ENCODE assay signal across 12 mouse cellular contexts in the genomic region with DNA sequence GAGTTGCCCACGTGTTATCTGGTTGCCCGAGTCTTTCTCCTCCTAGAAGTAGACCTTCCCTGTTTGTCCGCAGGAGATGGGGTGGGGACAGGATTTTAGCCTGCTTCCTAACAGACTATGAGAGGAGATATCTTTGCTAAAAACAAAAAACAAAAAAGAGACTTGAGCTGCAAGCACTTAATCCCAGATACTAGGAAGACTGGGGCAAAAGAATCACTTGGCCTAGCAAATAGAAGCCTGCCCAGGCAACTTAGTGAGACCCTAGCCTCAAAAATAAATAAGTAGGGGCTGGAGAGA. TPM values are rescaled to one million over a fixed set of nuclear protein-coding genes. Genes with fewer than 3 reads are reported as not detected.
DNase-seq lines count a peak whose midpoint lies in the region; ATAC-seq lines count a peak whose summit lies in the region.
"Had no signal": no experiment of that assay in that cellular context is flagged by ENCODE, and none has a peak within 500 bp of the region (broad histone marks: within the 10 kb centered on the region; RNA-seq: fewer than 3 reads in every experiment).

No protein-coding gene starts in this region.

- no peak for DNase-seq in hindbrain, embryonic 10.5 days (ENCODE audit: low spot score)
- DNase-seq in hindbrain, embryonic 11.5 days (ENCODE audit: low spot score): no peak
- DNase-seq in spleen, adult 18-20 months: no peak
- DNase-seq in adrenal gland, postnatal 4 days (ENCODE audit: low spot score in 2 of 2): no peak
- no peak for DNase-seq in gastrocnemius, postnatal 4 days (ENCODE audit: low spot score in 2 of 2)
- DNase-seq: adrenal gland, adult 2 months had no signal

- ATAC-seq in hindbrain, embryonic 16.5 days: no peak
- no peak for ATAC-seq in embryonic facial prominence, embryonic 12.5 days (ENCODE audit: insufficient number of reproducible peaks, insufficient read depth, low FRiP score, low TSS enrichment)
- no peak for ATAC-seq in hindbrain, embryonic 11.5 days (ENCODE audit: low FRiP score)
- no peak for ATAC-seq in midbrain, embryonic 13.5 days

- peaks cover 25% of the 10 kb centered on the region for H3K27me3 ChIP-seq in hindbrain, embryonic 10.5 days (ENCODE audit: insufficient read depth, poor library complexity, severe bottlenecking)
- H3K27me3 ChIP-seq in hindbrain, embryonic 16.5 days (replicated peaks; ENCODE audit: control insufficient read depth, insufficient read depth, low read length): no peaks in the 10 kb centered on the region
- no peaks in the 10 kb centered on the region for H3K27me3 ChIP-seq in embryonic facial prominence, embryonic 12.5 days
- H3K27me3 ChIP-seq in hindbrain, embryonic 11.5 days (ENCODE audit: control insufficient read depth, insufficient read depth, low read length): no peaks in the 10 kb centered on the region
- peaks cover 28% of the 10 kb centered on the region for H3K27me3 ChIP-seq in midbrain, embryonic 13.5 days

- H3K4me3 ChIP-seq in hindbrain, embryonic 10.5 days: peak overlapping the region; percentile 42; the same call in 1 of the 2 replicates
- H3K4me3 ChIP-seq in hindbrain, embryonic 16.5 days (ENCODE audit: low read length): no peak overlapping the region
- H3K4me3 ChIP-seq in embryonic facial prominence, embryonic 12.5 days: peak overlapping the region; percentile 36
- H3K4me3 ChIP-seq in hindbrain, embryonic 11.5 days (ENCODE audit: low read depth, low read length): no peak overlapping the region
- no peak overlapping the region for H3K4me3 ChIP-seq in midbrain, embryonic 13.5 days (replicated peaks)

- no peak overlapping the region for H3K4me2 ChIP-seq in hindbrain, embryonic 16.5 days (ENCODE audit: low read length)
- H3K4me2 ChIP-seq in embryonic facial prominence, embryonic 12.5 days (replicated peaks): peak overlapping the region; percentile 54
- H3K4me2 ChIP-seq in hindbrain, embryonic 11.5 days (replicated peaks; ENCODE audit: low read depth, low read length): no peak overlapping the region; the same call in 1 of the 2 replicates
- peak overlapping the region; percentile 43; the same call in 1 of the 2 replicates for H3K4me2 ChIP-seq in midbrain, embryonic 13.5 days (replicated peaks)

- no peaks in the 10 kb centered on the region for H3K9me3 ChIP-seq in hindbrain, embryonic 10.5 days
- H3K9me3 ChIP-seq in hindbrain, embryonic 16.5 days (ENCODE audit: control insufficient read depth, low read length): no peaks in the 10 kb centered on the region
- H3K9me3 ChIP-seq in embryonic facial prominence, embryonic 12.5 days: no peaks in the 10 kb centered on the region
- H3K9me3 ChIP-seq in hindbrain, embryonic 11.5 days (ENCODE audit: control insufficient read depth, low read length): no peaks in the 10 kb centered on the region
- H3K9me3 ChIP-seq in midbrain, embryonic 13.5 days: no peaks in the 10 kb centered on the region
- H3K9me3 ChIP-seq: megakaryocyte, embryonic 14.5 days had no signal

- H3K9ac ChIP-seq in hindbrain, embryonic 16.5 days (ENCODE audit: low read depth, low read length): no peak overlapping the region
- peak overlapping the region; percentile 70 for H3K9ac ChIP-seq in embryonic facial prominence, embryonic 12.5 days
- H3K9ac ChIP-seq in hindbrain, embryonic 11.5 days (ENCODE audit: low read depth, low read length): peak overlapping the region; percentile 56; the same call in 1 of the 2 replicates
- H3K9ac ChIP-seq in midbrain, embryonic 13.5 days (replicated peaks): 0 out of 2 replicates have a peak overlapping the region, but pooled peaks have one; percentile 46

- WGBS in hindbrain, embryonic 10.5 days: 16% methylated on average over 3 of the region's 3 CpGs
- WGBS in hindbrain, embryonic 16.5 days: 25% methylated on average over 3 of the region's 3 CpGs
- 26% methylated on average over 3 of the region's 3 CpGs for WGBS in embryonic facial prominence, embryonic 12.5 days
- WGBS in hindbrain, embryonic 11.5 days: 24% methylated on average over 3 of the region's 3 CpGs
- WGBS in midbrain, embryonic 13.5 days: 15% methylated on average over 3 of the region's 3 CpGs

- H3K36me3 ChIP-seq in hindbrain, embryonic 10.5 days: no peaks in the 10 kb centered on the region
- no peaks in the 10 kb centered on the region for H3K36me3 ChIP-seq in hindbrain, embryonic 16.5 days (ENCODE audit: control insufficient read depth, insufficient read depth, low read length)
- H3K36me3 ChIP-seq in embryonic facial prominence, embryonic 12.5 days: no peaks in the 10 kb centered on the region
- no peaks in the 10 kb centered on the region for H3K36me3 ChIP-seq in hindbrain, embryonic 11.5 days (ENCODE audit: control insufficient read depth, insufficient read depth, low read length)
- no peaks in the 10 kb centered on the region for H3K36me3 ChIP-seq in midbrain, embryonic 13.5 days

- H3K4me1 ChIP-seq in hindbrain, embryonic 10.5 days (replicated peaks): peaks cover 61% of the 10 kb centered on the region
- peaks cover 16% of the 10 kb centered on the region for H3K4me1 ChIP-seq in hindbrain, embryonic 16.5 days (ENCODE audit: control insufficient read depth, insufficient read depth, low read depth, low read length)
- H3K4me1 ChIP-seq in embryonic facial prominence, embryonic 12.5 days: peaks cover 49% of the 10 kb centered on the region
- H3K4me1 ChIP-seq in hindbrain, embryonic 11.5 days (replicated peaks; ENCODE audit: control insufficient read depth, insufficient read depth, low read length): peaks cover 12% of the 10 kb centered on the region
- H3K4me1 ChIP-seq in midbrain, embryonic 13.5 days (replicated peaks): peaks cover 43% of the 10 kb centered on the region

- H3K27ac ChIP-seq in hindbrain, embryonic 10.5 days: peak overlapping the region; percentile 92
- H3K27ac ChIP-seq in hindbrain, embryonic 16.5 days (ENCODE audit: low read depth, low read length): no peak overlapping the region
- peak overlapping the region; percentile 97 for H3K27ac ChIP-seq in embryonic facial prominence, embryonic 12.5 days
- peak overlapping the region; percentile 90 for H3K27ac ChIP-seq in hindbrain, embryonic 11.5 days (ENCODE audit: low read depth, low read length)
- peak overlapping the region; percentile 79 for H3K27ac ChIP-seq in midbrain, embryonic 13.5 days

RNA-seq across cellular contexts. Expression of gene Gm11627, which starts 0.7 kb away (rescaled TPM):
- 9.0 and 9.1 TPM in 2 replicates for polyA plus RNA-seq in hindbrain, embryonic 10.5 days (2016; fragmentation: Nextera tagmentation; extraction: Ambion mirVana)
- 2.8 and 4.1 TPM in 2 replicates for polyA plus RNA-seq in hindbrain, embryonic 16.5 days (2015; fragmentation: Nextera tagmentation; extraction: Ambion mirVana)
- 11.8 and 12.3 TPM in 2 replicates for polyA plus RNA-seq in embryonic facial prominence, embryonic 12.5 days (2016; fragmentation: Nextera tagmentation; extraction: Ambion mirVana)
- 5.6 and 7.3 TPM in 2 replicates for polyA plus RNA-seq in hindbrain, embryonic 11.5 days (2014; fragmentation: Nextera tagmentation; extraction: Ambion mirVana)
- polyA plus RNA-seq in midbrain, embryonic 13.5 days (2015; fragmentation: Nextera tagmentation; extraction: Ambion mirVana): 4.2 and 5.3 TPM in 2 replicates
- total RNA-seq in adrenal gland, postnatal 4 days (2021): 1 to 10 TPM; 1.4 to 1.9 TPM
- 1 to 10 TPM; 2.1 to 2.8 TPM for total RNA-seq in gastrocnemius, postnatal 4 days (2021)
- total RNA-seq: common myeloid progenitor, adult 5-6 weeks; granulocyte monocyte progenitor cell, adult 5-6 weeks had no signal
- polyA plus RNA-seq: adrenal gland, adult 2 months had no signal

RNA-seq across cellular contexts. Expression of gene Gpatch8, which starts 23.8 kb away (rescaled TPM):
- 63.0 and 66.5 TPM in 2 replicates for polyA plus RNA-seq in hindbrain, embryonic 10.5 days (2016; fragmentation: Nextera tagmentation; extraction: Ambion mirVana)
- polyA plus RNA-seq in hindbrain, embryonic 16.5 days (2015; fragmentation: Nextera tagmentation; extraction: Ambion mirVana): 52.9 and 60.5 TPM in 2 replicates
- polyA plus RNA-seq in embryonic facial prominence, embryonic 12.5 days (2016; fragmentation: Nextera tagmentation; extraction: Ambion mirVana): 68.7 and 69.1 TPM in 2 replicates
- 48.8 and 68.1 TPM in 2 replicates for polyA plus RNA-seq in hindbrain, embryonic 11.5 days (2014; fragmentation: Nextera tagmentation; extraction: Ambion mirVana)
- 84.5 and 87.6 TPM in 2 replicates for polyA plus RNA-seq in midbrain, embryonic 13.5 days (2015; fragmentation: Nextera tagmentation; extraction: Ambion mirVana)
- 10 to 100 TPM; 41.5 to 45.8 TPM for total RNA-seq in adrenal gland, postnatal 4 days (2021)
- total RNA-seq in gastrocnemius, postnatal 4 days (2021): 10 to 100 TPM; 39.5 to 45.7 TPM

RNA-seq across cellular contexts. Expression of gene Fzd2, which starts 24.2 kb away (rescaled TPM):
- 31.8 and 36.9 TPM in 2 replicates for polyA plus RNA-seq in hindbrain, embryonic 10.5 days (2016; fragmentation: Nextera tagmentation; extraction: Ambion mirVana)
- polyA plus RNA-seq in hindbrain, embryonic 16.5 days (2015; fragmentation: Nextera tagmentation; extraction: Ambion mirVana): 6.0 and 6.7 TPM in 2 replicates
- polyA plus RNA-seq in embryonic facial prominence, embryonic 12.5 days (2016; fragmentation: Nextera tagmentation; extraction: Ambion mirVana): 93.6 and 97.8 TPM in 2 replicates
- polyA plus RNA-seq in hindbrain, embryonic 11.5 days (2014; fragmentation: Nextera tagmentation; extraction: Ambion mirVana): 29.5 and 31.7 TPM in 2 replicates
- polyA plus RNA-seq in midbrain, embryonic 13.5 days (2015; fragmentation: Nextera tagmentation; extraction: Ambion mirVana): 10.8 and 13.2 TPM in 2 replicates
- 10 to 100 TPM; 11.9 to 16.3 TPM for total RNA-seq in adrenal gland, postnatal 4 days (2021)
- total RNA-seq in gastrocnemius, postnatal 4 days (2021): 10 to 100 TPM; 23.0 to 24.4 TPM
- total RNA-seq: common myeloid progenitor, adult 5-6 weeks; granulocyte monocyte progenitor cell, adult 5-6 weeks had no signal

Comparison
In these comparisons a context has a peak if more than half of its experiments do, and no peak if none do; other contexts are left out.
1. H3K4me3 ChIP-seq: peak in hindbrain, embryonic 10.5 days (single experiment) and embryonic facial prominence, embryonic 12.5 days (single experiment); none in hindbrain, embryonic 16.5 days (single experiment), hindbrain, embryonic 11.5 days (single experiment) and midbrain, embryonic 13.5 days (single experiment).
2. H3K4me2 ChIP-seq: peak in embryonic facial prominence, embryonic 12.5 days (single experiment) and midbrain, embryonic 13.5 days (single experiment); none in hindbrain, embryonic 16.5 days (single experiment) and hindbrain, embryonic 11.5 days (single experiment).